Mouse (Mus musculus): ENCODE results near the gene Rbm38. TPM values are rescaled to one million over a fixed set of nuclear protein-coding genes. Genes with fewer than 3 reads are reported as not detected.

Gene Rbm38
- total RNA-seq, 2 experiments from 2014 or later, result 14.8 to 21.2 TPM

DNA sequence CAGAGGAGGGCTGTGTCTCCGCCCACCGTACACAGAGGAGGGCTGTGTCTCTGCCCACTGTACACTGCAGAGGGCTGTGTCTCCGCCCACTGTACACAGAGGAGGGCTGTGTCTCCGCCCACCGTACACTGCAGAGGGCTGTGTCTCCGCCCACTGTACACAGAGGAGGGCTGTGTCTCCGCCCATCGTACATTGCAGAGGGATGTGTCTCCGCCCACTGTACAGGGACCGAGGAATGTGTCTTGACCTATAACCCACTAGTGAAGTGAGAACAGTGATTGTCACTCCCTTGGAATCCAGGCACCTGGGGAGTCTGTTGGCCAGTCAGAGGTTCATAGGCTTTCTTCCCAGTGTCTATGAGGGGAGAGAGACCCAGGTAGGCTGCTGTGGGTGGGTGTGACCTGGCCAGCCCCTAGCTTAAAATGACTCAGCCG is 36.6 kb downstream of the Rbm38 start:
- no peak for DNase-seq (ENCODE audit: low spot score in 2 of 2)

DNA sequence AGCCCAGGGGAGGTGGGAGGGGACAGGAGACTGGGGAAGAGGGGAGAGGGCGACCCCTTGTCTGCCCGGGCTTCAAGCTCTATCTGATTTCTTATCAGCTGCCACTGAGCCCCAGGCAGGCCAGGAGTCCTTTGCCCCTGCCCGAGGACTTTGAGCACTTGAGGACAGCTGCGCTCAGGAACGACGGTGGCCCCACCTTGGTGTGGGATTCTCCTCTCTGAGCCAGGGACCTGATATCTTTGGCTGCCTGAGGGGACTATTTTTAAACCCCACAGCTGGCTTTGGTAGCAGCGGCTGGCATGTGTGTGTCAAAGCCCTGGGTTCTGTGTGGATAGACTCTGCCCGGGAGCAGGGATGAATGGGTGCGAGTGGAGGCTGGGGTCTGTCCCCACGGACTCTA is 37.3 kb downstream of the Rbm38 start:
- DNase-seq (ENCODE audit: low spot score in 2 of 2), result no peak

DNA sequence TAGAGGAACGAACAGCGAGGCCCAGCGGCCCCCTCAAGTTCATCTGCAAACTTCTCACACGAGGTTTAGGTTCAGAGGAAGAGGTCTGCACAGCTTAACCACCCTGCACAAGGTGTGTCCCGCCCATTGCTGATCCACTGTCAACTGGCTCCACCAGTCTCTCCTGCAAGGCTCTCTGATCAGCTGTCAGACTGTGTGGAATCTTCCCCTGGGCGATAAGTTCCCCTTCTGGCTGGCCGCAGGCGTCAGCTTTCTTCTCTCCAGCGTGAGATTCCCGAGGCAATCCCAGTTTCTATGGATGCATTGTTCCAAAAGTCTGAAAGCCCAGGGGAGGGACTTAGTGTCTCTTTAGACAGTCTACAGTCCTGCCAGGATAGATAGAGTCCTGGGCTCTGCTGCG is 38.0 kb downstream of the Rbm38 start:
- no peak for DNase-seq (ENCODE audit: low spot score in 2 of 2)

DNA sequence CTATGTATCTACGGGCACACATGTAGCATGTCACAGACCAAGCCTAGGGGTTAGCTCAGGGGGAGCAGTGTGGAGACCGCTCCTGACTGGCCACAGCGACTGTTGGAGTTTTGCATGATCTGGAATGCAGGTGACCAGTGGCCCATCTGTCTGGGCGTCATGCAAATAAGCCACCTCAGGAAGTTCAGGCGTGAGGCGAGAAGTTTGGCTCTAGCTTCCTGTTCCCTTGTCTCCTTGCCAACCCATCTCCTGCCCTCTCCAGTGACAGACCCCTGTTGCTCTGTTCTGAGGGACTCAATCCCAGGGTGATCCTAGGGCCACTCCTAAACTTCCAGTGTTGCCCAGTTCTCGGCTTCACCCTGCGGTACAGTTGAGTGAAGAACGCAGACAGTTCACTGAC is 40.2 kb downstream of the Rbm38 start:
- DNase-seq (ENCODE audit: low spot score in 2 of 2), result no peak

GRCm38 (mm10) chr2:173061443-173062351 is 41.4 kb downstream of the Rbm38 start:
- no peak for DNase-seq (ENCODE audit: low spot score in 2 of 2)

GRCm38 (mm10) chr2:173063219-173063618 is 42.9 kb downstream of the Rbm38 start:
- no peak for DNase-seq (ENCODE audit: low spot score in 2 of 2)

- no peak for DNase-seq (ENCODE audit: low spot score in 2 of 2)
Observed at GRCm38 (mm10) chr2:173064864-173065263, 44.6 kb downstream of the Rbm38 start.

- DNase-seq (ENCODE audit: low spot score in 2 of 2), result no peak
Observed at GRCm38 (mm10) chr2:173072948-173073347, 52.6 kb downstream of the Rbm38 start.

DNA sequence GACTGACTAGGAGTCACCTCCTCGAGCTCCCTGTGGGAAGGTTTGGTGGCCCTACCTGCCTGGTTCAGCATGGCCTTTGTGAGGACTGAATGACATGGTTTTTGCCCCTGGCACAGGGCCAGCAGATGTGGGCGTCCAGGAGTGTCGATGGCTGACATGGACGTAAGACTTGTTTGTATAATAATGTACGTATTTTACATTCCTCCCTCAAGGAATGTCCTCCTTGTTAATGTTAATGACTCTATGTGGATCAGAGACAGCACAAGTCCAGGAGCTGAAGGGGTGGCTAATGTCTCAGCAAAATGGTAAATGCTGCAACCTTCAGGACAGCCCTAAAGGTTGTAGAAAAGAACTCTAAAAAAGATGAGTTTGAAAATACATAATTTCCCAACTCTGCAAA is 53.4 kb downstream of the Rbm38 start:
- no peak for DNase-seq (ENCODE audit: low spot score in 2 of 2)

DNA sequence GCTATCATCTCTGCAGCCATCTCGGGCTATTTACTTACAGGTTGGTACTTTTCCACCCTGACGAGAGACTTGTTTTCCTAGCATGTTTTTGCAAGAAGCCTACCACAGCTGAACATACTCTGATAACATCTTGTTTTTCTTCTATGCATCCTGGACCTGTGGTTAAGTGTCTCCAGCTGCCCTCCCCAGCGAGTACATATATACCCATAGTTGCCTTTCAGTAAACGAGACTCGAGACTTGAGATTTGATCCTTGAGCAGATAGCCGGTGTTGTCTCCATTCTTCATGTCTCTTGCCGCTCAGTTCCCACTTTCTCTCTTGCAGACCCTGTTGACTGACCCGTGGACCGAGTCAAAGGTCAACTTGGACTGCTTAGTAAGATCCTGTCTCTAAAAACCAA is 56.6 kb downstream of the Rbm38 start:
- DNase-seq (ENCODE audit: low spot score in 2 of 2), result no peak

DNA sequence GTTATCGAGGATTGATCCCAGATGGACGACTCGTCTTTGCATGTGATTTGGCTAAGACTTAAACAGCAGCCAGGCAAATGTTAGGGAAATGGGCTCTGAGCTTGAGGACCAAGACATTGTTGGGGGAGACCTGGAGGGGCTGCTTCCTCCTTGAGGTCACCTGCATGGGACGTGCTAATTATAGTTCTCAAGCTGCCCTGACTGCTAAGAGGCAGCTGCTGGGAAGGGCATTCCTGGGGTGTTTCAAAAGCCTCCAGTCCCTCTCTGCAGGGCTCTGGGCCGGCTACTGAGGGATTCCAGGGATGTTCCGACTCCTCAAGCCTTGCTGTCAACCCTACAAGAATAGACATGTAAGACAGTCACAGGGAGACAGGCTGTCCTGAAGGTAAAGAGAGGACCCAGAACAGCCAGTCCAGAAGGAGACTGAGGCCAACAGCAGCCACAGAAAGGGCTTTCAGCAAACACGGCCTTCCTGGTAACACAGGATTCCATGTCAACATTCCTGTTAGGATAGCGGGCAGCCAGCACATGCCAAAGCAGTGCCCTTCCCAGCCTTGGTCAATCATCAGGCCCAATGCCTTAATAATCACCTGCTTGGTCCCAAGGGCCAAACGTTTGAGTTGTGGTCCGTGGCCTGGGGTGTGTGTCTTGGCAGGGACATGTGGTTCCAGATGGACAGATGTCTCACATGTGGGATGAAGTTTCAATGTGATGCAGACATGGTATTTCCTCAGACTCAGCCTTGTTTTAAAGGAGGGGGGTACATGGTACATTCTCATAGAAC is 59.7 kb downstream of the Rbm38 start:
- no peak for DNase-seq (ENCODE audit: low spot score in 2 of 2)

GRCm38 (mm10) chr2:173080785-173081241 is 60.5 kb downstream of the Rbm38 start:
- peak; percentile 75 to 76 for DNase-seq (ENCODE audit: low spot score in 2 of 2)

DNA sequence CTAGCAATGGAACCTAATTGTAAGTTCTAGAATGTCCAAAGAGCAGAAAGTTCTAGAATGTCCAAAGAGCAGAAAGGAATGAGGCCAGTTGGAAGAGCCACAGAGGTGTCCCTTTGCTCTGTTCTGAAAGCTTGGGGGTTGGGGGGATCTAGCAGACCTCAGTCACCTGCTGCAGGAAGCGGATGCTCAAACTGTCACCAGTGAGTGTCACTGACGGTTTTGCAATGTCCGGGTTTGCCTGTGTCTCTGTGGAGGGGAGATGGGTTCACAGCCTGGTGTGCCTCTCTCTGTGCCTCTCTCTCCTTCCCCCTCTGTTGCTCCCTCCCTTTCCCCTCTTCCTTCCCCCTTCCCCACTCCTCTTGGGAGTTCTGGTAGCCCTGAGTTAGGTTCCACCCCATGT is 62.4 kb downstream of the Rbm38 start:
- DNase-seq (ENCODE audit: low spot score in 2 of 2), result no peak

- DNase-seq (ENCODE audit: low spot score in 2 of 2), result no peak
Observed at GRCm38 (mm10) chr2:173083106-173083505, 62.8 kb downstream of the Rbm38 start.

GRCm38 (mm10) chr2:173083712-173084475 is 63.6 kb downstream of the Rbm38 start:
- DNase-seq (ENCODE audit: low spot score in 2 of 2), result no peak

Other genes starting within 250 kb of the Rbm38 start
- gene Bmp7, start 80.2 kb upstream of the Rbm38 start, total RNA-seq (2021), result 10 to 100 TPM; 33.4 to 55.2 TPM
- gene Spo11, start 42.8 kb upstream of the Rbm38 start, total RNA-seq (2021), result not detected
- 10 to 100 TPM; 54.5 to 67.4 TPM for gene Rae1, start 20.4 kb upstream of the Rbm38 start, total RNA-seq (2021)
- gene Ctcfl, start 99.0 kb downstream of the Rbm38 start, total RNA-seq (2021), result not detected
- gene Pck1, start 132.6 kb downstream of the Rbm38 start, total RNA-seq (2021), result 1,000 to 10,000 TPM in 1 of 2 experiments, 100 to 1,000 TPM in 1; 776 to 1,425 TPM
- 1 to 10 TPM; 2.7 to 3.5 TPM for gene Zbp1, start 198.4 kb downstream of the Rbm38 start, total RNA-seq (2021)